Mouse (Mus musculus): ENCODE measurements at regions not wholly inside any gene's neighbourhood (a gene's known extent, or its start where the extent isn't known, plus 50 kb on each side); places are given as distances from the start of the nearest gene placed in this dataset.

GRCm38 (mm10) chr10:9239956-9240355 is 354.1 kb upstream of the Sash1 start:
- intact Hi-C loops (cut with DNase I): no loop called here
- DNase-seq (ENCODE audit: extremely low spot score in 1 of 2, low spot score in 2 of 2): no peak

DNA sequence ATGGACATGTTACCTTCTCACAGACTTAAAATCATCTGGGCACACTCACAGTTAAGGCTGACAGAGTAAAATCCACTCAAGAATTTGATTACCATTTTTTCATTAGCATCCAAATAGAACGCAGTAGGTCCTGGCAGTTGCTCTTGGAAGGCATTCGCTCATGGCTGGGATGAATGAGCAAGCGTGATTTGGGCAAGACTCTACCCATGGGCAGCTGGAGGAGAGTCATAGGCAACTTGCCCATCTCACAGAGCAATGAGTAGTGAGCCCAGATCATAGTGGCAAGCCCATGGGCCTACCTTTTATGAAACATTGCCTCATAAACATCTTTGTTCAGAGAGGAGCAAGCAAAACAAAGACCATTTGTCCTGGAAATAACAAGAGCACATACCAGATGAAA is 345.9 kb upstream of the Sash1 start:
- no peak for DNase-seq (ENCODE audit: extremely low spot score in 1 of 2, low spot score in 2 of 2)
- intact Hi-C loops (cut with DNase I): no loop called here

DNA sequence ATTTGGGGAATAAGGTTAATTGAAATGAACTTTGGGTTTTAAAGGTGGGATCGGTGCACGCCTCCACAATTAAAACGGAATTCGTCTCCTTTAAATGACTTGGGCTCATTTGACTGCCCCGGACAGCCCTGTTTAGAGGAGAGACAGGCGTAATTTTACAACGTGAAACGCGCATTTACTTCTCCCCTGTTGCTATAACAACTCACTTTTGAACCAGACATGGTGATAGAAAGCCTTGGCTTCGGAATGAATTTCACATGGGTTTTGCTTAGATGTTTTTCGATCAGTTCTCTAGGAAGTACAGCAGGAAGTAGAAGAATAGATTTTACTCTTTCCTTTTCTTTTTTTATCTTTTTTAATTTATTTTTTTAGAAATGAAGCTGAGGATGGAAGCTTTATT is 343.2 kb upstream of the Sash1 start:
- intact Hi-C loops (cut with DNase I): no loop called here
- no peak for DNase-seq (ENCODE audit: extremely low spot score in 1 of 2, low spot score in 2 of 2)

- no peak for DNase-seq (ENCODE audit: extremely low spot score in 1 of 2, low spot score in 2 of 2)
- intact Hi-C loops (cut with DNase I): no loop called here
Measured at GRCm38 (mm10) chr10:9227361-9227760, 341.5 kb upstream of the Sash1 start.

- intact Hi-C loops (cut with DNase I): no loop called here
- DNase-seq (ENCODE audit: extremely low spot score in 1 of 2, low spot score in 2 of 2): peak in 1 of 2 experiments; percentile 20
Measured at GRCm38 (mm10) chr10:9210646-9211045, 324.8 kb upstream of the Sash1 start.

- peak; percentile 38 to 67 for DNase-seq (ENCODE audit: extremely low spot score in 1 of 2, low spot score in 2 of 2)
- intact Hi-C loops (cut with DNase I): no loop called here
Measured at GRCm38 (mm10) chr10:9204096-9204495, 318.2 kb upstream of the Sash1 start.

DNA sequence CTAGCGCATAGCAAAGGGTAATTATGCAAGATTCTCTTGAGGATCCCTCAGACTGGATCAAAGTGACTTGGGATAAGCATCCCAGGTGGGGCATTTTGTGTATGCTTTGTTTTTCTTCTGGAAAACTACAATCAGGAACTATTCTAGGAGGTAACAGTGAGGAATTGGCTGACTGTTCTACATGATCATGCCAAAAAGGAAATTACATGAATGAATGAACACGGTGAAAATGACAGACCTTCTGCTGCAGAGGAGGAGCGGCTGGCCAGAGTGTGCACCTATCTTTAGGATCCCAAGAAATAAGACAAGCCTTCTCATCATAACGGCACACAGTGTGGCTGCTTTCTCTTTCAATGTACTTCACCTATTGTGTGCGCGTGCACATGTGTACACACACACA is 317.5 kb upstream of the Sash1 start:
- intact Hi-C loops (cut with DNase I): no loop called here

DNA sequence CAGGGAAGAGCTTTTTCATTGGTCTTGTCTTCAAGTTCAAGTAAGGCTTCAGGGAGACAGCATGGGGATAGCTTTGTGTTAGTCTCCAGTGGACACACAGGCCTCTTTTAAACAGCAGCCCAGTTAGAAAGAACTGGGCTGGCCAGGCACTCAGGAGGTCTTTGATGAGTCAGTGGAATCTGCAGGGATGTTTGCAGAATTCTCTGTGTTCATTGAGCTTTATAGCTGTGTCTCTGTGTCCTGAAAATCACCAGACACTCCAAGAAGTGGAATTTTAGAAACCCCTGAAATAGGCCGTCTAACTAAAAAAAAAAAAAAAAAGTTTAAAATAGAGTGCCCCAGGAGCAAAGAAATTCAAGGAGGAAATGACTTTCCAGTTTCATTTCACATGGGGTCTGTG is 317.1 kb upstream of the Sash1 start:
- intact Hi-C loops (cut with DNase I): no loop called here
- DNase-seq (ENCODE audit: extremely low spot score in 1 of 2, low spot score in 2 of 2): no peak

More for the DNA sequence above, 317.5 kb upstream of the Sash1 start:
- no peak for DNase-seq (ENCODE audit: extremely low spot score in 1 of 2, low spot score in 2 of 2)

DNA sequence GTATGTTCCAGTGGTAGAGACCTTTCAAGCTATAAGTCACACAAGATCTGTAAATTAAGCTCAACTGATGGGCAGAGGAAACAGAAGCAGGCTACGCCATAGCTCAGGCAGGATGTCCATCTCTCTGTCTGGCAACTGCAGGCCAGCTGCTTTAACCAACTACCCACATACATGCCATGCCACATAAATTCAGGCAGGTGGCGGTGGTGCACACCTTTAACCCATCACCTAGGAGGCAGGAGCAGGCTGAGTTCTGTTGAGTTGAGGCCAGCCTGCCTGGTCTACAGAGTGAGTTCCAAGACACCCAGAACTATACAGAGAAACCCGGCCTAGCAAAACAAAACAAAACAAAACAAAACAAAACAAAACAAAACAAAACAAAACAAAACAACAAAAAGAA is 289.1 kb upstream of the Sash1 start:
- intact Hi-C loops (cut with DNase I): no loop called here
- no peak for DNase-seq (ENCODE audit: extremely low spot score in 1 of 2, low spot score in 2 of 2)

GRCm38 (mm10) chr10:9173509-9173908 is 287.6 kb upstream of the Sash1 start:
- no peak for DNase-seq (ENCODE audit: extremely low spot score in 1 of 2, low spot score in 2 of 2)
- intact Hi-C loops (cut with DNase I): no loop called here

GRCm38 (mm10) chr10:9168725-9169124 is 282.9 kb upstream of the Sash1 start:
- intact Hi-C loops (cut with DNase I): no loop called here
- DNase-seq (ENCODE audit: extremely low spot score in 1 of 2, low spot score in 2 of 2): no peak

GRCm38 (mm10) chr10:9166017-9166416 is 280.1 kb upstream of the Sash1 start:
- no peak for DNase-seq (ENCODE audit: extremely low spot score in 1 of 2, low spot score in 2 of 2)
- intact Hi-C loops (cut with DNase I): no loop called here

DNA sequence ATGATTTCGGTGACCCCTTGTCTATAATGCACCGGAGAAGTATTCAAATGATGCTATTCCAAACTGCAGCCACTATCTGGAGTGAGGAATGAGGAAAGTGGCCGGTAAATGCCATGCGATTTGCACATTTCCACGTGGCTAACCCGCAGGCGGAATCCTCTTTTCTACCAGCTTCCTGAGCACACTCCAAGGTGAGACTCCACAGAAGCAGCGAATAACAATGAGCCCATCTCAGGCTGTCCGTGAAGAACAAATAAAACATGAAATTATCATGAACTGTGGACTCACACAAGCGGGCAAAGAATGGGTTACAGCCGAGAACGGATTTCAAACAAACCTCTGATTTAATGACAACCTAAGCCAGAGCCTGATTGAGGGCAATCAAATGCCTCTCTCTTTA is 279.7 kb upstream of the Sash1 start:
- no peak for DNase-seq (ENCODE audit: extremely low spot score in 1 of 2, low spot score in 2 of 2)
- intact Hi-C loops (cut with DNase I): no loop called here

DNA sequence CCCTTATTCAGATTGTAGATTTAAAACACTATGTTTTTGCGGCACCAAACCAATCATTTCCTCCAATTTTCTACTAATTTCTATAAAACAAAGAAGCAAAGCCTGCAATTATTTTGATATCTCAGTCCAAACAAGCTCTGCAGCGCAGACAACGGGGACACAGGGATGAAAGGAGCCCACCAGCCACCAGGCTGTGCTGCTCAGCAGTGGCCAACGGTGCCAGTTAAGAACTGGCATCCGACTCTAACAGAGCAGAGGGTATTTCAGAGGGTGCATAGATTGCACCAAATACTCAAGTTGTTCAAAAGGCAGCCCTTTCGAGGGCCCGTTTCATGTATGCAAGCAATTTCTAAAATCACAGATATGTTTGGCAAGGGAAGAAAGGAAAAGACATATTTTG is 278.5 kb upstream of the Sash1 start:
- intact Hi-C loops (cut with DNase I): no loop called here
- no peak for DNase-seq (ENCODE audit: extremely low spot score in 1 of 2, low spot score in 2 of 2)

DNA sequence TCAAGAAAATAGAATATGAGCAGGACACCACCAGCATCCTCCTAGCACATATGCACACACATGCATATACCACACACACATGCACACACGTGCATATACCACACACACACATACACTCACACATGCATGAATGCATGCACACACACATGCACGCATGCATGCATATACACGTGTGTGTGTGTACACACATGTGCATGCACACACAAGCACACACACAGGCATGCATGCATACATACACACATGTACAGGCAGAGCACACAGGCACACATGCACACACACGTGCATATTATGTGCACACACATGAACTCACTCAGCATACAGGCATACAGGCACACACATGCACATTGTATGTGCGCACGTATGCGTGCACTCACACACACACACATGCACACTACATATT is 275.7 kb upstream of the Sash1 start:
- intact Hi-C loops (cut with DNase I): no loop called here
- no peak for DNase-seq (ENCODE audit: extremely low spot score in 1 of 2, low spot score in 2 of 2)

GRCm38 (mm10) chr10:9157299-9158215 is 271.7 kb upstream of the Sash1 start:
- DNase-seq (ENCODE audit: extremely low spot score in 1 of 2, low spot score in 2 of 2): no peak
- intact Hi-C loops (cut with DNase I): no loop called here

GRCm38 (mm10) chr10:9136099-9136498 is 250.2 kb upstream of the Sash1 start:
- no peak for DNase-seq (ENCODE audit: extremely low spot score in 1 of 2, low spot score in 2 of 2)
- intact Hi-C loops (cut with DNase I): no loop called here

DNA sequence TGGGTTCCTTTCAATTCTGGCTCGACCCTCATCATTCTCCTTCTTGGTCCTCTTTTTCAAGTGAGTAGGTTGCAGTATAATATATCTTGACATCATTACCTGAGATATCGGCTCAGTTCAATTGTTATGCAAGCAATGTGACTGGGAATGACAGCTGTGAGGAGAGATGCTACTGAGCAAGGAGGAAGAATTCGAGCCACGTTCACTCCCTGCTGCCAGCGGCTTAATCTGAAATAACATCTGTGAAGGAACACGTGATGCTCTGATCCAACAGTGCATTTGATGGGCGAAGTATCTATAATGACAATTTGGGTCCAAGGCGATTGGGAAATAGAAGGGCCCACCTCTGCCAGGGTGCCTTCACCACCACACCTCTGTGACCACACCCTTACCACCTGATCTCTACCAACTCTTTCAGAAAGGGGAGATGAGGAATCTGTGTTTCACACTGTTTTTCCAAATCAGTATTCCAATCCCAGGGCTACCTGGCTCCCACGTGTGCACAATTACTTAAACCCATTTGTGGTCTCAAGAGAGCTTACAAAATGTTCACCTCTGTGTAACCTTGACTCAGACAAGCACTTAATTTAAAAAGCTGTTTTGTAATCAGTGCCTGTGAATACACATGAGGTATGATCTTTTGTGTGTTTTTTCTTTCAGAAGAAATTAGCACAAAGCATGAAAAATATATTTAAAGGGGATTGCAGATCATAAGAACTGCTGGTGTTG is 248.6 kb upstream of the Sash1 start:
- intact Hi-C loops (cut with DNase I): no loop called here
- DNase-seq (ENCODE audit: extremely low spot score in 1 of 2, low spot score in 2 of 2): no peak

DNA sequence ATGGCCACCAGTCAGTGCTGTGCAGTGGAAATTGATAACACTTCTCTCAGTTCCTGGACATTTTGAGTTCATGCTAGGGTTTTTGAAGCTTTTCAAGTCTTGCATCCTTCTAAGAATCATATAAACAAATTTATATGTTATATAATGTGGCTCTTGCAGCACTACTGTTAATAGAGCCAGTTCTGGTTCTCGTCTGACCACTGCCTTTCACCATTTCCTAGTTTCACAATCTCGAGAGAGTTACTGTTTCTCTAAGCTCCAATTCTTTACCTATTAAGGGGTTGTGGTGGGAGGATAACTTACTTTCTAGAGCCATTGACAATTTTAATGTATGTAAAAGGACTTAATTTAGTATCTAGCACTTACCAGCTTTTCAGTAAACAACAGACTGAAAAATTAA is 244.2 kb upstream of the Sash1 start:
- DNase-seq (ENCODE audit: extremely low spot score in 1 of 2, low spot score in 2 of 2): no peak
- intact Hi-C loops (cut with DNase I): no loop called here

DNA sequence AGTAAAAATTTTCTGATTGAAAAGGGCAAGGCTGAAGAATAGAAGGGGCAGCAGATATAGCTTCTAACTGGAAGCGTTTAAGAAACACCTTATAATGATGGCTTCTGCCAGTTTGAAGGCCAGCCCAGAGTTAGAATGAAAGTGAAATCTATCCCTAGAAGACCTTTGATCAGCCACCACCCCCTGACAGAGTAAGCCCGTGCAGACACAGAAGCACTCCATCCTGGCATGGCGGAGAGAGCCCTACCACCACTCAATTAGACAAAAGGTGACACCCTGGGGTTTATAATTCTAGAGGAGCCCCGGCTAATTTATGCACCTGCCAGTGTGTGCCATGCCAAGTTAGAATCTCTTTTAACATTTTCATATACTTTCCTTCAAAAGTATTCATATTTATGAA is 233.4 kb upstream of the Sash1 start:
- DNase-seq (ENCODE audit: extremely low spot score in 1 of 2, low spot score in 2 of 2): no peak
- intact Hi-C loops (cut with DNase I): no loop called here
